Mouse (Mus musculus) kidney, postnatal 0 days (tissue): ENCODE measurements around the gene Nsf. TPM values are rescaled to one million over a fixed set of nuclear protein-coding genes. Genes with fewer than 3 reads are reported as not detected.

ENCODE experiments used
- ATAC-seq: fragments of 200-750 bp; cut with Nextera tagmentation; replicated peaks from 2 replicates; pipeline ENCODE4 v1.8.0; 2017; ENCODE audit warnings: low read depth, moderate number of reproducible peaks, moderate TSS enrichment, moderate library complexity; ENCODE audit not compliant: low FRiP score
- DNase-seq: peaks from one replicate; pipeline ENCODE4 v3.0.0-alpha.2; 2016; ENCODE audit warnings: low spot score
- H3K27ac ChIP-seq: fragments of 300-500 bp; sonication (generic); 2 replicates; pipeline ENCODE4 v1.5.1; 2014; ENCODE audit warnings: mild to moderate bottlenecking
- H3K27me3 ChIP-seq: fragments of 300-500 bp; sonication (generic); 2 replicates; pipeline ENCODE4 v1.6.1; 2014; ENCODE audit warnings: low read length, mixed read lengths; ENCODE audit not compliant: insufficient read depth
- H3K36me3 ChIP-seq: fragments of 300-500 bp; sonication (generic); 2 replicates; pipeline ENCODE4 v1.6.1; 2014; ENCODE audit warnings: low read length, mixed read lengths; ENCODE audit not compliant: insufficient read depth
- H3K4me1 ChIP-seq: fragments of 300-500 bp; sonication (generic); replicated peaks from 2 replicates; pipeline ENCODE4 v1.6.1; 2014; ENCODE audit warnings: antibody characterized with exemption, low read length, mixed read lengths; ENCODE audit not compliant: insufficient read depth
- H3K4me2 ChIP-seq: fragments of 300-500 bp; sonication (generic); 2 replicates; pipeline ENCODE4 v1.6.1; 2014; ENCODE audit warnings: mild to moderate bottlenecking, low read length, moderate library complexity, mixed read lengths
- H3K4me3 ChIP-seq: fragments of 300-500 bp; sonication (generic); replicated peaks from 2 replicates; pipeline ENCODE4 v1.5.1; 2014; ENCODE audit warnings: low read depth, low read length
- H3K9ac ChIP-seq: fragments of 300-500 bp; sonication (generic); 2 replicates; pipeline ENCODE4 v1.6.1; 2014; ENCODE audit warnings: low read depth, low read length
- H3K9me3 ChIP-seq: fragments of 300-500 bp; sonication (generic); replicated peaks from 2 replicates; pipeline ENCODE4 v1.6.1; 2016; ENCODE audit warnings: low read length, inconsistent platforms, mixed read lengths
- CTCF ChIP-seq: IDR thresholded peaks from 2 replicates; pipeline ENCODE4 v1.5.1; 2016; ENCODE audit warnings: antibody characterized with exemption, low read depth, mild to moderate bottlenecking, moderate library complexity
- WGBS: fragments of 180-500 bp; shearing (Covaris S2); extraction: QIAGEN DNeasy Blood & Tissue Kit; methylation state at CpG from one replicate; pipeline ENCODE4 v1.1.7; 2014; 5-methylcytosine and 5-hydroxymethylcytosine counted together
- polyA plus RNA-seq: library from polyadenylated mRNA; unstranded; fragments of >200 nt; fragmentation: Nextera tagmentation; extraction: Ambion mirVana; gene quantifications from 2 replicates; pipeline ENCODE4 v1.2.1, GENCODE M21; 2015

Gene Nsf
- polyA plus RNA-seq, 1 experiment from 2014 or later = 37.1 TPM

DNA sequence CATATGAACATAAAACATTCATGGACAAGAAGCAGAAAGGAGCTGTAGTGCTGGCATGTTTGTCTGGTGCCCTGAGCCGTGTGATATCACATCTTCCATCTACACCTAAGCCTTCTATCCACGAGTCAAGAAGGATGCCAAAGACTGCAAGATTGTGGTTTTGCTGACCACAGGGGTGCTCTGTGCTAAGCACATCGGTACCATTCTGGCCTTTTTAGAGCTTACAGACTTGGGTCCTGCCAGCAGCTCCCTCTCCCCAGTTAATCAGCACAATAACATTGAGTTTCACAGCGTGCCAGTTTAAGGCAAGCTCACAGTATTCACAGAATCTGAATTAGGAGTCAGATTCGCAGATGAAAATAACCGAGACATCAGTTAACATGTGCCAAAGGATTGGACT, 75.4 kb downstream of the Nsf start:
- Histone ChIP-seq H3K4me1 (no peaks in the 10 kb centered on the region), H3K4me3 (no peak overlapping the region), H3K9ac (no peak overlapping the region), H3K4me2 (no peak overlapping the region), H3K36me3 (peaks cover 6% of the 10 kb centered on the region; the same call in 1 of the 2 replicates), H3K27me3 (no peaks in the 10 kb centered on the region), H3K27ac (no peak overlapping the region), H3K9me3 (no peaks in the 10 kb centered on the region)
- no peak for TF ChIP-seq CTCF
- WGBS = 84% methylated on average over 6 of the region's 6 CpGs
- ATAC-seq (no peak), DNase-seq (no peak)

DNA sequence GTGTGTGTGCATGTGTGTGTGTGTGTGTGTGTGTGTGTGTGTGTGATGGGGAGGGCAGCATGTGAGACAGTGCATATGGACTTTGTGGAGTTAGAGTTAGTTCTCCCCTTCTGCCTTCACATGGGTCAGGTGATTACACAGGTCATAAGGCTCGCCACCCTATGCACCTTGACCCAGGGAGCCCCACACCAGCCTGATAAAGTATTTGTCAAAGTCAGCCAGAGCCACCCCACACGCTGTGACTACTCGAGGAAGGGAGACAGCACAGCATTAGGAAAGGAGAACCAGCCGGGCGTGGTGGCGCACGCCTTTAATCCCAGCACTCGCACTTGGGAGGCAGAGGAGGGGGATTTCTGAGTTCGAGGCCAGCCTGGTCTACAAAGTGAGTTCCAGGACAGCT, 83.5 kb downstream of the Nsf start:
- Histone ChIP-seq H3K27me3 (no peaks in the 10 kb centered on the region), H3K4me3 (no peak overlapping the region), H3K9ac (no peak overlapping the region), H3K9me3 (no peaks in the 10 kb centered on the region), H3K4me2 (no peak overlapping the region), H3K36me3 (peaks cover 11% of the 10 kb centered on the region), H3K4me1 (no peaks in the 10 kb centered on the region), H3K27ac (no peak overlapping the region)
- ATAC-seq = no peak
- 80% methylated on average over 9 of the region's 9 CpGs for WGBS
- no peak for DNase-seq
- no peak for TF ChIP-seq CTCF

DNA sequence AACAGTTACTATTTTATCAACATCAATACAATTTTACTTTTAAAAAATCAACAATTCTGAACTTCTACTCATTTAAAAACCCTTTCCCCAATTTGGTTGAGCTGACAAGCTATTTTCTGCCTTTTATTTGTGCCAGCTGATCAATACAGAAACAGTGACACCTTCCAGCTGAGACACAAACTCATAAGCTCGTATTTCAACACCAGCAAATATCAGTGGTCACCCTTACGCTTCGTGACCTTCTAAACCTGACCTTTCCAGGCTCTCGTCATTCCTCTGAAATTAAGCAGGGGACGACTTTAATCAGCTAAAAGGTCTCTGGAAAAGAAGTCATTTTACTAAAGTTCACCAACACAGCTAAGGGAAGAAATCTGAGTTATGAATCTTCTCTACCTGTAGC, 86.2 kb downstream of the Nsf start:
- no peak overlapping the region for H3K4me2 ChIP-seq
- WGBS = 49% methylated on average over 5 of the region's 5 CpGs
- H3K9ac ChIP-seq = no peak overlapping the region
- H3K27ac ChIP-seq = no peak overlapping the region
- H3K27me3 ChIP-seq = no peaks in the 10 kb centered on the region
- H3K9me3 ChIP-seq = no peaks in the 10 kb centered on the region
- no peaks in the 10 kb centered on the region for H3K4me1 ChIP-seq
- no peak for TF ChIP-seq CTCF
- H3K36me3 ChIP-seq = peaks cover 7% of the 10 kb centered on the region; the same call in 1 of the 2 replicates
- no peak for ATAC-seq
- DNase-seq = no peak
- H3K4me3 ChIP-seq = no peak overlapping the region

DNA sequence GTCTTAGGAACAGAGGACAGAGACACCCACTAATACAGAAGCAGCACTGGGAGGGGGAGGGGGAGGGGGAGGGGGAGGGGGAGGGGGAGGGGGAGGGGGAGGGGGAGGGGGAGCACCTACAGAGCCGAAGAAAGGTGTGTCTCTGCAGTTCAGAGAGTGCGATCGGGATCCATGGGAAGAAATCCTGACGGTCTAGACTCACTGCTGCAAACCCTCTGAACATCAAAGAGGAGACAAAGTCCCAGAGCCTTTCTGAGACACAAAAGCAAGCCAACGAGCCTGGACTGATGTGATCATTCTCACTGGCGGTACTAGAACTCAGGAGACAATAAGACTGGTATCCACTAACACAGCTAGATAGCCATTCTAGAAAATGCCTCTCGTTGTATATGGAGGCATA, 88.5 kb downstream of the Nsf start:
- TF ChIP-seq CTCF = no peak

GRCm38 (mm10) chr11:103864486-103864885, 89.4 kb downstream of the Nsf start:
- H3K9ac ChIP-seq = no peak overlapping the region
- H3K9me3 ChIP-seq = no peaks in the 10 kb centered on the region
- H3K4me1 ChIP-seq = no peaks in the 10 kb centered on the region
- H3K27me3 ChIP-seq = no peaks in the 10 kb centered on the region
- no peak for TF ChIP-seq CTCF
- no peak for ATAC-seq
- WGBS = 89% methylated on average over 4 of the region's 4 CpGs
- H3K27ac ChIP-seq = no peak overlapping the region
- no peak for DNase-seq
- H3K36me3 ChIP-seq = 0 out of 2 replicates have a peak, but pooled peaks cover 8% of the 10 kb centered on the region
- no peak overlapping the region for H3K4me3 ChIP-seq
- no peak overlapping the region for H3K4me2 ChIP-seq

More for the DNA sequence above, 88.5 kb downstream of the Nsf start:
- Histone ChIP-seq H3K36me3 (0 out of 2 replicates have a peak, but pooled peaks cover 8% of the 10 kb centered on the region), H3K9ac (no peak overlapping the region), H3K27me3 (no peaks in the 10 kb centered on the region), H3K9me3 (no peaks in the 10 kb centered on the region), H3K4me3 (no peak overlapping the region), H3K4me2 (no peak overlapping the region), H3K27ac (no peak overlapping the region), H3K4me1 (no peaks in the 10 kb centered on the region)
- ATAC-seq (no peak), DNase-seq (no peak)
- 78% methylated on average over 7 of the region's 7 CpGs for WGBS

DNA sequence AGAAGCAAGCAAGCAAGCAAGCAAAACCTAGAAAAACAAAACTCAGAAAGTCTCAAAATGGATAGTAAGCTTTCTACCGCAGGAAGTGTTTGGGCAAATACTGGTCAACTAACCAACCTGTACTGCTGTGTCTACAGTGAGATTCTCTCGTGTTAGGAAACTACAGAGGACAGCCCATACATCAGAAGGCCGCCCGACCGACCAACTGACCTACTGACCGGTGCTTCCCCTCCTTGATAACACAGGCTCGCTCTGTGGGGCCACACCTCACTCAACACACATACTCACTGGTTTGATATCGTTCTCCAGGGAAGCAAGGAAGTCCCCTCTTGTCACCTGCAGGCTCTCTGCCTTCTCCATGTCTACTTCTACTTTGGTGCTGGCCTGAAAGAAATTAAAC, 90.9 kb downstream of the Nsf start:
- Histone ChIP-seq H3K9ac (no peak overlapping the region), H3K27ac (no peak overlapping the region), H3K27me3 (no peaks in the 10 kb centered on the region), H3K4me1 (no peaks in the 10 kb centered on the region), H3K4me3 (no peak overlapping the region), H3K36me3 (0 out of 2 replicates have a peak, but pooled peaks cover 12% of the 10 kb centered on the region), H3K9me3 (no peaks in the 10 kb centered on the region), H3K4me2 (no peak overlapping the region)
- DNase-seq (no peak), ATAC-seq (no peak)
- WGBS = 78% methylated on average over 8 of the region's 8 CpGs
- no peak for TF ChIP-seq CTCF
